ENCODE assay signal across 30 mouse cellular contexts in the genomic region with DNA sequence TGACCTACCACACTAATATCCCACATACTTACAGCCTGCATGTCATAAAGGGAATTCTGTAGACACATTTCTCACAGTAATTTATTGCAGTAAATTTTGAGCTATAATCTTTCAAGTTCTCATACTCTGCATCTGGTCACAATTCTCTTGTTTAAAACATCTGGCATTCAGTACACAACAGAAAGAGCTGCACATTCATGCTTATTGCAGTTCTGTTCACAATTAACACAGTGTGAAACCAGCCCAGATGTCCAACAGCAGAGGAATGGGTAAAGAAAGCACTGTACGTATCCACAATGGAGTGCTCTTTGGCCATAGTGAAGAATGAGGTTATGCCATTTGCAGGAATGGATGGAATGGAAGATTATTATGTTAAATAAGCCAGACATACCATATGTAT.
A peak's percentile ranks its signal among the peaks of the same experiment; 100 is the strongest.
DNase-seq lines count a peak whose midpoint lies in the region; ATAC-seq lines count a peak whose summit lies in the region.
"Had no signal": no experiment of that assay in that cellular context is flagged by ENCODE, and none has a peak within 500 bp of the region (broad histone marks: within the 10 kb centered on the region; RNA-seq: fewer than 3 reads in every experiment).

No protein-coding gene starts in this region.

- no peak overlapping the region for H3K27ac ChIP-seq in embryonic facial prominence, embryonic 12.5 days
- no peak overlapping the region for H3K27ac ChIP-seq in embryonic facial prominence, embryonic 14.5 days (replicated peaks; ENCODE audit: low read depth, low read length)
- no peak overlapping the region for H3K27ac ChIP-seq in limb, embryonic 12.5 days
- H3K27ac ChIP-seq in midbrain, embryonic 14.5 days (replicated peaks; ENCODE audit: low read depth, low read length): no peak overlapping the region
- no peak overlapping the region for H3K27ac ChIP-seq in hindbrain, embryonic 14.5 days
- H3K27ac ChIP-seq: forebrain, embryonic 10.5 days; forebrain, embryonic 13.5 days; heart, embryonic 15.5 days; hindbrain, embryonic 10.5 days; hindbrain, embryonic 13.5 days; hindbrain, postnatal 0 days had no signal

- peaks cover 5% of the 10 kb centered on the region; the same call in 1 of the 2 replicates for H3K4me1 ChIP-seq in embryonic facial prominence, embryonic 12.5 days
- H3K4me1 ChIP-seq in embryonic facial prominence, embryonic 14.5 days (ENCODE audit: control insufficient read depth, insufficient read depth, low read length): peaks cover 9% of the 10 kb centered on the region; the same call in 1 of the 2 replicates
- peaks cover 17% of the 10 kb centered on the region for H3K4me1 ChIP-seq in limb, embryonic 12.5 days (replicated peaks)
- H3K4me1 ChIP-seq in midbrain, embryonic 14.5 days (ENCODE audit: control insufficient read depth, insufficient read depth, low read length): no peaks in the 10 kb centered on the region
- no peaks in the 10 kb centered on the region for H3K4me1 ChIP-seq in hindbrain, embryonic 14.5 days (replicated peaks; ENCODE audit: control insufficient read depth, insufficient read depth, low read length)
- H3K4me1 ChIP-seq: hindbrain, embryonic 13.5 days had no signal

- ATAC-seq in embryonic facial prominence, embryonic 12.5 days (ENCODE audit: insufficient number of reproducible peaks, insufficient read depth, low FRiP score, low TSS enrichment): peak; percentile 35; the same call in 1 of the 2 replicates
- 0 out of 2 replicates have a peak, but pooled peaks have one; percentile 67 for ATAC-seq in embryonic facial prominence, embryonic 14.5 days (ENCODE audit: low read depth)
- ATAC-seq in limb, embryonic 12.5 days (ENCODE audit: insufficient number of reproducible peaks, insufficient read depth, low FRiP score, low TSS enrichment, low read depth): peak; percentile 86
- ATAC-seq in midbrain, embryonic 14.5 days (ENCODE audit: low FRiP score, low TSS enrichment): no peak
- ATAC-seq in hindbrain, embryonic 14.5 days (ENCODE audit: low FRiP score): no peak
- ATAC-seq: forebrain, embryonic 13.5 days; forebrain, embryonic 16.5 days; hindbrain, postnatal 0 days; intestine, postnatal 0 days; Patski had no signal

- peak; percentile 74 for DNase-seq in embryonic facial prominence, embryonic 14.5 days (ENCODE audit: low spot score)
- peak; percentile 20 for DNase-seq in hindlimb bud, embryonic 11.5 days (ENCODE audit: extremely low spot score, low read depth, low spot score)
- DNase-seq in ovary, adult 18-20 months (ENCODE audit: low spot score): no peak
- DNase-seq in midbrain, embryonic 14.5 days: no peak
- DNase-seq in hindbrain, embryonic 14.5 days (ENCODE audit: low spot score): no peak
- no peak for DNase-seq in right cerebral cortex, postnatal 10 days (ENCODE audit: low spot score in 2 of 2)
- DNase-seq: adrenal gland, postnatal 10 days; B cell, adult 2 months; cerebellum, adult 11-12 months; cerebellum, adult 8-10 months; cerebellum, postnatal 10 days; cerebellum, postnatal 36 days; gastrocnemius, postnatal 25 days; heart, adult 18-20 months; heart, postnatal 10 days; heart, postnatal 36 days had no signal

- no peak overlapping the region for H3K4me2 ChIP-seq in embryonic facial prominence, embryonic 12.5 days (replicated peaks)
- no peak overlapping the region for H3K4me2 ChIP-seq in embryonic facial prominence, embryonic 14.5 days (ENCODE audit: low read depth, low read length)
- no peak overlapping the region for H3K4me2 ChIP-seq in limb, embryonic 12.5 days
- no peak overlapping the region for H3K4me2 ChIP-seq in midbrain, embryonic 14.5 days (ENCODE audit: low read length)
- no peak overlapping the region for H3K4me2 ChIP-seq in hindbrain, embryonic 14.5 days (replicated peaks)
- H3K4me2 ChIP-seq: forebrain, embryonic 13.5 days; heart, embryonic 12.5 days; heart, embryonic 15.5 days; hindbrain, embryonic 13.5 days had no signal

- H3K9ac ChIP-seq in embryonic facial prominence, embryonic 12.5 days: no peak overlapping the region
- no peak overlapping the region for H3K9ac ChIP-seq in embryonic facial prominence, embryonic 14.5 days (ENCODE audit: low read depth, low read length)
- no peak overlapping the region for H3K9ac ChIP-seq in limb, embryonic 12.5 days (replicated peaks)
- H3K9ac ChIP-seq in midbrain, embryonic 14.5 days (replicated peaks; ENCODE audit: low read length): no peak overlapping the region
- no peak overlapping the region for H3K9ac ChIP-seq in hindbrain, embryonic 14.5 days
- H3K9ac ChIP-seq: forebrain, embryonic 13.5 days; heart, embryonic 12.5 days; heart, embryonic 15.5 days; hindbrain, embryonic 13.5 days had no signal

- no peaks in the 10 kb centered on the region for H3K9me3 ChIP-seq in embryonic facial prominence, embryonic 12.5 days
- no peaks in the 10 kb centered on the region for H3K9me3 ChIP-seq in embryonic facial prominence, embryonic 14.5 days (ENCODE audit: control insufficient read depth, low read length)
- H3K9me3 ChIP-seq in limb, embryonic 12.5 days: no peaks in the 10 kb centered on the region
- no peaks in the 10 kb centered on the region for H3K9me3 ChIP-seq in midbrain, embryonic 14.5 days (ENCODE audit: control insufficient read depth, low read length)
- H3K9me3 ChIP-seq in hindbrain, embryonic 14.5 days (ENCODE audit: control insufficient read depth, low read length): no peaks in the 10 kb centered on the region
- H3K9me3 ChIP-seq: forebrain, embryonic 10.5 days; forebrain, embryonic 13.5 days; G1E; heart, embryonic 12.5 days; heart, embryonic 15.5 days; hindbrain, embryonic 10.5 days; hindbrain, embryonic 13.5 days had no signal

- H3K4me3 ChIP-seq in embryonic facial prominence, embryonic 12.5 days: no peak overlapping the region
- H3K4me3 ChIP-seq in embryonic facial prominence, embryonic 14.5 days (ENCODE audit: low read depth, low read length): no peak overlapping the region
- H3K4me3 ChIP-seq in limb, embryonic 12.5 days (replicated peaks): no peak overlapping the region
- H3K4me3 ChIP-seq in midbrain, embryonic 14.5 days (replicated peaks; ENCODE audit: low read depth, low read length): no peak overlapping the region
- H3K4me3 ChIP-seq in hindbrain, embryonic 14.5 days (replicated peaks; ENCODE audit: low read length): no peak overlapping the region
- H3K4me3 ChIP-seq: forebrain, embryonic 10.5 days; forebrain, embryonic 13.5 days; heart, embryonic 12.5 days; heart, embryonic 15.5 days; hindbrain, embryonic 10.5 days; hindbrain, embryonic 13.5 days had no signal

- H3K36me3 ChIP-seq in embryonic facial prominence, embryonic 12.5 days: no peaks in the 10 kb centered on the region
- H3K36me3 ChIP-seq in embryonic facial prominence, embryonic 14.5 days (ENCODE audit: control insufficient read depth, insufficient read depth, low read length): no peaks in the 10 kb centered on the region
- no peaks in the 10 kb centered on the region for H3K36me3 ChIP-seq in limb, embryonic 12.5 days
- H3K36me3 ChIP-seq in midbrain, embryonic 14.5 days (ENCODE audit: control insufficient read depth, insufficient read depth, low read length): no peaks in the 10 kb centered on the region
- no peaks in the 10 kb centered on the region for H3K36me3 ChIP-seq in hindbrain, embryonic 14.5 days (replicated peaks; ENCODE audit: control insufficient read depth, insufficient read depth)
- H3K36me3 ChIP-seq: forebrain, embryonic 10.5 days; G1E; heart, embryonic 12.5 days; heart, embryonic 15.5 days; hindbrain, embryonic 10.5 days; hindbrain, embryonic 13.5 days had no signal

- 0 out of 2 replicates have a peak, but pooled peaks cover 4% of the 10 kb centered on the region for H3K27me3 ChIP-seq in embryonic facial prominence, embryonic 12.5 days
- no peaks in the 10 kb centered on the region; the same call in 1 of the 2 replicates for H3K27me3 ChIP-seq in embryonic facial prominence, embryonic 14.5 days (replicated peaks; ENCODE audit: control insufficient read depth, insufficient read depth, low read length)
- H3K27me3 ChIP-seq in limb, embryonic 12.5 days: no peaks in the 10 kb centered on the region
- H3K27me3 ChIP-seq in midbrain, embryonic 14.5 days (ENCODE audit: control insufficient read depth, insufficient read depth, low read length): no peaks in the 10 kb centered on the region
- no peaks in the 10 kb centered on the region for H3K27me3 ChIP-seq in hindbrain, embryonic 14.5 days (ENCODE audit: control insufficient read depth, insufficient read depth, low read length)
- H3K27me3 ChIP-seq: CH12.LX; forebrain, embryonic 13.5 days; heart, embryonic 12.5 days; heart, embryonic 15.5 days; hindbrain, embryonic 13.5 days; Patski had no signal

- 28% methylated on average over 1 of the region's 1 CpGs for WGBS in embryonic facial prominence, embryonic 12.5 days
- 43% methylated on average over 1 of the region's 1 CpGs for WGBS in embryonic facial prominence, embryonic 14.5 days
- 11% methylated on average over 1 of the region's 1 CpGs for WGBS in limb, embryonic 12.5 days
- WGBS in midbrain, embryonic 14.5 days: 83% methylated on average over 1 of the region's 1 CpGs
- whole genome bisulfite sequencing in hindbrain, embryonic 14.5 days: 81% methylated on average over 1 of the region's 1 CpGs

Comparison
In these comparisons a context has a peak if more than half of its experiments do, and no peak if none do; other contexts are left out.
1. ATAC-seq: peak in embryonic facial prominence, embryonic 12.5 days (single experiment), embryonic facial prominence, embryonic 14.5 days (single experiment) and limb, embryonic 12.5 days (single experiment); none in midbrain, embryonic 14.5 days (single experiment) and hindbrain, embryonic 14.5 days (single experiment).
2. DNase-seq: peak in embryonic facial prominence, embryonic 14.5 days (single experiment) and hindlimb bud, embryonic 11.5 days (single experiment); none in ovary, adult 18-20 months (single experiment), midbrain, embryonic 14.5 days (single experiment), hindbrain, embryonic 14.5 days (single experiment) and right cerebral cortex, postnatal 10 days (0 of 2).